Mouse (Mus musculus): Measurements from ENCODE around the gene Slc8a1.

Slc8a1 gene

DNA sequence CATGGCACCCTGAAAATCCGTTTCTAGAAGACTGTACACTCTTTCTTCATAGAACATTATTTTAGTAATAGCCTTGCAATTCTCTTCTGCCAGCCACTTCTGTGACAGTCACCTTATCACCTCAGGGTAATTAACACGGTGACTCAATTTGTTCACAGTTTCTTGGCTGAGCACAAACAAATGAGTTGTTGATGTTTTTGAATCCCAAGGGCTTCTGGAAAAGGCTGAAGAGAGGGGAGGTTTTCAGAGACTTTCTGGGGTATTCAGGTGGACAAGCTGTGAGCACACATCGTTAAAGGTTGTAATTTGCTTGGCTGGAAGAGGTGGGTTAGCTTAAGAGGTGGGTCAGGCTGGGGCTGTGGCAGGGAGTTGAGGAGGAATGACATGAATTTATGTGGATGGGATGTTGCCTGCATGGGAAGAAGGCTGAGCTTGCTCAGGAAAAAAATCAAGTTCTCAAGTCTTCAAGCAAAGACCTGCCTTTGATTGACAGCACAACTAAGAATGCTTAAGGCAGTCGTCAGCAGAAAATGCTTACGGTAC lies 360.3 kb downstream of the Slc8a1 start:
- DNase-seq (ENCODE audit: extremely low read depth, insufficient read length, low spot score) = no peak

GRCm38 (mm10) chr17:81377195-81377594 lies 361.0 kb downstream of the Slc8a1 start:
- DNase-seq (ENCODE audit: extremely low read depth, insufficient read length, low spot score) = no peak

GRCm38 (mm10) chr17:81375901-81376300 lies 362.3 kb downstream of the Slc8a1 start:
- no peak for DNase-seq (ENCODE audit: extremely low read depth, insufficient read length, low spot score)

DNA sequence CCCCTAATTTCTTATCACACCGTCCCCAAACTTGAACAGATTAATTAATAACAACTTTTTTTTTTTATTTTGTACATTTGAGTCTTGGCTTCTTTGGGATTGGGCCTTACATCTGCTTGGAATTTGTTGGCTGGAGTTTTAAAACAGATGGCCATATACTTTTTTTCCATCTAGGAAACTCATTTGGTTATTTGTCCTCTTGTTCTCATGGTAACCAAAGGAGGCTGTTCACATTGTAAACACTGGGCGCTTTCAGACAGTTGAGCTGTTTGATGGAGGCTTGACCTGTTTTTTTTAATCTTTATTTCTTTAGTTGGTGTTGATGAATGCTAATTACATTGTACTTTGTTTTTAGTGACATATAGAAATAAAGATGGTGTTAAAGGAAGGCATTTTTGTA lies 369.1 kb downstream of the Slc8a1 start:
- DNase-seq (ENCODE audit: extremely low read depth, insufficient read length, low spot score) = no peak

- DNase-seq (ENCODE audit: extremely low read depth, insufficient read length, low spot score) = no peak
Observed at GRCm38 (mm10) chr17:81368503-81368902, 369.7 kb downstream of the Slc8a1 start.

DNA sequence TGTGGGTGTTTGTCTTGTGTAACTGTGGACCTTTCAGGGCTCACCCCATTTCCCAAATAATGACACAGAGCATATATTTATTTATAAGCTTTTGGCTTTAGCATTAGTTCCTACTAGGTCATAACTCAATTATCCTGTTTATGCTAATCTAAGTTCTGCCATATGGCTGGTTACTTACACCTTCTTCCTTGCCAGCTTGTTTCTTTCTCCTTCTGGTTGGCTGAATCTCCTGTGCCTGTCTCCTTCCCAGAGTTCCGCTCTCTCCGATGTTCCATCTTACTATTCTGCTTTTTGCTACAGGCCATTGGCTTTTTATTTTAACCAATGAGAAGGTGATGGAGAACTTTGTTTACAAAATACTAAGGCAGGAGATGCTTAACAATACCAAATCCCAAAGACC lies 374.8 kb downstream of the Slc8a1 start:
- no peak for DNase-seq (ENCODE audit: extremely low read depth, insufficient read length, low spot score)

- no peak for DNase-seq (ENCODE audit: extremely low read depth, insufficient read length, low spot score)
Observed at GRCm38 (mm10) chr17:81360571-81360970, 377.6 kb downstream of the Slc8a1 start.

- DNase-seq (ENCODE audit: extremely low read depth, insufficient read length, low spot score) = no peak
Observed at GRCm38 (mm10) chr17:81360032-81360431, 378.1 kb downstream of the Slc8a1 start.

DNA sequence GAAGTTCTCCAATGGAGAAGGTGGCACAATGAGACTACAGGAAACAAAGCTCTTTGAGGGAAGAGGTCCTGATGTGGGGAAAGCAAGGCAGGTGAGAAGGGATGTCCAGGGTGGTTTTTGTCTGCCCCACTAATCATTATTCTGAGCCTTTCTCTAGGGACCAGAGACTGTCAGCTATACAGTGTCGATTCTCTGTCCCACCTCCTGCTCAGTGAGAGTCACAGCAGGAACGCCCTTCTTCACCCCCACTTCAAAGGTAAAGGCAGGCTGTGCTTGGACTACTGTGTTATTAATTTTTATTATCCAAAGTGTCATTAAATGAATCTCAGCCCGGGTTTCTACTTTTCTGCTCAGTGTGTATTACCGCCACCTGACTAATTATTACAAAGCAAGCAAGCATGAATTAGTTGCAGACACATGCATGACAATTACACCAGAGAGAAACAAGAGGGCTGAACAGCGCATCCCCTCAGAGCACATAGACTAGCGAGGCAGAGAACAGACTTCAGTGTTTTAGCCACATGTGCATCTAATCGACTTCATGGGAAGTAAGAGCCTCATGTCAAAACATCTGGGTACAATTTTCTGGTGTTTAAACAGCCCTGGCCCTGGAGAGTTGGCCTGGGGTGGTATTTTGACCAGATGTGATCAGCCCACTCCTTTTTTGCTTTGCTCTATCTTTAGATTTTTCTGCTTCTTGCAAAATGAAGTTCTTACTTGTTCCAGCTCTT lies 402.0 kb downstream of the Slc8a1 start:
- no peak for DNase-seq (ENCODE audit: extremely low read depth, insufficient read length, low spot score)

DNA sequence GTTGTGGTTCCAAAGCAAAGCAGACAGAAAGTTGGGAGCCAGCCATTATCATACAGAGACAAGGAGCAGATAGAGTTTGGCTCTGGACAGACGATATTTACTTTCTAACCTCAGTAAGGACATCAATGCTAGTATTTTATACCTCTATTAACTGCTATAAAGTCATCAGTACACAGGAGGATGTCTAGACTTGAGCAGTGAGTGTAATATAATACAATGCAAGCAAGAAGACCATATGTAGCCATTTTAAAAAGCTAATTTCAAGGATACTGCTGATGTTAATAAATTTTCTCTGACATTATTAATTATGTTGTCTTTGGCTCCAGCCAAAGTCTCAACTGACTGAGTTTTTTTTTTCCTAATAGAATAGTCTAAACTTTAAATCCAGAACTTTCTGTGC lies 402.7 kb downstream of the Slc8a1 start:
- DNase-seq (ENCODE audit: extremely low read depth, insufficient read length, low spot score) = no peak

Data from 3134 (cell line).